Mouse (Mus musculus): ENCODE data around the gene Olfr1264. TPM values are rescaled to one million over a fixed set of nuclear protein-coding genes. Genes with fewer than 3 reads are reported as not detected.

The Olfr1264 gene
- total RNA-seq (2023; ENCODE audit: inconsistent age): not detected in 4 replicates

GRCm38 (mm10) chr2:90025477-90025876 is at the start of gene Olfr1264:
Gene Olfr1264, minus strand, starts transcription at chr2:90025577.

DNA sequence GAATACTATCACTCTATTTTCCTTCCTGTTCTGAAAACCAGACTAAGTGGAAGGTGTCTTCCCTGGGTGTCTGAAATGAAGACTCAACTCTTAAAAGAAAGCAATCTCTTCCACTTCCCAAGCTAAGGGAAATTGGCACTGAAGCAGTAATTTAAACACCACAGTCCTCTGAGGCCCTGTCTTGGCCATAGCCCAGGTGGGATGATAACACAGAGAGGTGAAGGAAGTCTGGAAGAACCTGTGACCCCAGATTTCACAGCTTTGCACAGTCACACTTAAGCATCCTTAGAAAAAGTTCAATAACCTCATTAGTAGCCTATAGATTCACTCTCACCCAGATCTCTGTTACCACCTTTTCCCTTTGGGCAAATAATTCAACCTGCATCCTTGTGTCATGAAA is 38.1 kb upstream of the Olfr1264 start, which contains the start of gene Olfr140:
Olfr140 (minus strand) TSS at position 101 of the 400 bp plus-strand sequence.

DNA sequence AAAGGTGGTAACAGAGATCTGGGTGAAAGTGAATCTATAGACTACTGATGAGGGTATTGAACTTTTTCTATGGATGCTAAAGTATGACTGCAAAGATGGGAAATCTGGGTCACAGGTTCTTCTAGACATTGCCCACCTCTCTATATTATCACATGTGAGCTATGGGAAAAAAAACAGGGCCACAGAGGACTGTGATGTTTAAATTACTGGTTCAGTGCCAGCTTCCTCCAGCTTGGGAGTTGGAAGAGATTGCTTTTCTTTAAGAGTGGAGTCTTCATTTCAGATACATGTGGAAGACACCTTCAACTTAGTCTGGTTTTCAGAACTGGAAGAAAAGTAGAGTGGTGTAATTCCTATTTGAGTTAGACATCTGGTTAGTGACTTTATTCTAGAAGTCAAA is 9.7 kb upstream of the Olfr1264 start, which contains the start of gene Olfr1265:
Olfr1265 (plus strand) TSS at position 301 of the 400 bp plus-strand sequence.

GRCm38 (mm10) chr2:90011831-90012230 is 13.5 kb downstream of the Olfr1264 start, which contains the start of gene Olfr1263:
Gene Olfr1263, plus strand, starts transcription at chr2:90012131.

GRCm38 (mm10) chr2:89999845-90000244 is 25.5 kb downstream of the Olfr1264 start, which contains the start of gene Olfr1262:
Gene Olfr1262, plus strand, starts transcription at chr2:90000145.

GRCm38 (mm10) chr2:89990921-89991320 is 34.5 kb downstream of the Olfr1264 start, which contains the start of gene Olfr1261:
Gene Olfr1261, plus strand, starts transcription at chr2:89991221.

DNA sequence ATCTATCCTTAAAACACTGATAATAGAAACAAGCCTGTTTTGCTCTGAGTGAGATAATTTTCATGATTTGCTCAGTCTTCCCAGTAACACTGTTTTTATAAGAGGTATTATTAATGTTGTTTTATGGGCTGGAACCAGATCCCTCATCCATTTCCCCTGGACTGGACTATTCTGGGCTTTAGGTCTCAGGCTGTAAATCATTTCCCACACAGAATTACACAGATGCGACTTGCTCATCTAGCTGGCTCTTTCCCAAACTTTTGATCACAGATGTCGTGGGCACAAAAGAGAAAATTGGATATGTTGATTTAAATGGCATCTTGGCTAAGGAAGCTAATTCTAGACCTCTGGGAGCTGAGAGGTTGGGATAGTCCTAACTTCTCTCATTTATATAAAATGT is 51.2 kb downstream of the Olfr1264 start, which contains the start of gene Olfr1260:
Olfr1260 (plus strand) TSS at position 157 of the 400 bp plus-strand sequence.

Other genes with a start within 250 kb of the Olfr1264 start
- gene Olfr1254, start 232.0 kb downstream of the Olfr1264 start, total RNA-seq (2023; ENCODE audit: inconsistent age): not detected in 4 replicates
- not detected in 4 replicates for gene Olfr1255, start 213.5 kb downstream of the Olfr1264 start, total RNA-seq (2023; ENCODE audit: inconsistent age)
- gene Olfr1256, start 184.0 kb downstream of the Olfr1264 start, total RNA-seq (2023; ENCODE audit: inconsistent age): not detected in 4 replicates
- gene Olfr48, start 177.4 kb downstream of the Olfr1264 start, total RNA-seq (2023; ENCODE audit: inconsistent age): not detected in 4 replicates
- gene Olfr1257, start 147.1 kb downstream of the Olfr1264 start, total RNA-seq (2023; ENCODE audit: inconsistent age): not detected in 4 replicates
- not detected in 4 replicates for gene Olfr1258, start 98.3 kb downstream of the Olfr1264 start, total RNA-seq (2023; ENCODE audit: inconsistent age)
- not detected in 4 replicates for gene Olfr1259, start 76.9 kb downstream of the Olfr1264 start, total RNA-seq (2023; ENCODE audit: inconsistent age)
- not detected in 4 replicates for gene Olfr1260, start 51.2 kb downstream of the Olfr1264 start, total RNA-seq (2023; ENCODE audit: inconsistent age)
- gene Olfr1261, start 34.4 kb downstream of the Olfr1264 start, total RNA-seq (2023; ENCODE audit: inconsistent age): not detected in 4 replicates
- gene Olfr1262, start 25.4 kb downstream of the Olfr1264 start, total RNA-seq (2023; ENCODE audit: inconsistent age): not detected in 4 replicates
- not detected in 4 replicates for gene Olfr1263, start 13.4 kb downstream of the Olfr1264 start, total RNA-seq (2023; ENCODE audit: inconsistent age)
- not detected in 4 replicates for gene Olfr1265, start 9.8 kb upstream of the Olfr1264 start, total RNA-seq (2023; ENCODE audit: inconsistent age)
- gene Olfr140, start 38.0 kb upstream of the Olfr1264 start, total RNA-seq (2023; ENCODE audit: inconsistent age): not detected in 4 replicates
- gene Olfr1269, start 95.8 kb upstream of the Olfr1264 start, total RNA-seq (2023; ENCODE audit: inconsistent age): not detected in 4 replicates
- not detected in 4 replicates for gene Olfr32, start 116.7 kb upstream of the Olfr1264 start, total RNA-seq (2023; ENCODE audit: inconsistent age)
- not detected in 4 replicates for gene Olfr1270, start 127.5 kb upstream of the Olfr1264 start, total RNA-seq (2023; ENCODE audit: inconsistent age)
- gene Olfr1506, start 198.9 kb upstream of the Olfr1264 start, total RNA-seq (2023; ENCODE audit: inconsistent age): 0.26 to 0.27 TPM in 2 of 4 replicates, not detected in the others
- not detected in 4 replicates for gene Olfr142, start 232.0 kb upstream of the Olfr1264 start, total RNA-seq (2023; ENCODE audit: inconsistent age)
- not detected in 4 replicates for gene Olfr1271, start 245.5 kb upstream of the Olfr1264 start, total RNA-seq (2023; ENCODE audit: inconsistent age)